Mouse (Mus musculus): Measurements from ENCODE around the gene Parp4.

Parp4 gene

DNA sequence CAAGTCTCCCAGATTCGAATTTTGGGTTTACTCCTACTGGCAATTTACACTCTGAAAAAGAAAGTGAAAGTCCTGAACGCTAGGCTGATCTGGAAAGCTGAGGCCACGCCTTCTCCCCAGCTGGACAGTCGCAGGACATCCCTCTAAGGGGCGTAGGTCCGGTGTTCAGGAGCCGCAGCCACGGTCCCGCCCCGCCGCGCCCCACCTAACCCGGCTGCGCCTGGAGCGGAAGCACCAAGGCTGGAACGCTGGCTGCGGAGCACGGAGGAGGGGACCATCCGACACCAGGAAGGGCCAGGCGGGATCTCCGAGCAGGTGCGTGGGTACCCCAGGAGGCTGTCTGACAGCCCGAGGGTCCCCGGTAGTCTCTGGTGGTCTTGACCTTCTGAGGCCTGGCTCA is at the start of gene Parp4, which contains the start of gene Cenpj:
Gene Parp4, plus strand, starts transcription at position 204 of the 400 bp plus-strand sequence.
Gene Cenpj, minus strand, starts transcription at position 10 of the 400 bp plus-strand sequence.
- DNase-seq (ENCODE audit: low spot score in 2 of 2) = peak; percentile 81 to 92

GRCm38 (mm10) chr14:56530788-56531187 is 44.6 kb upstream of the Parp4 start:
- no peak for DNase-seq (ENCODE audit: low spot score in 2 of 2)

DNA sequence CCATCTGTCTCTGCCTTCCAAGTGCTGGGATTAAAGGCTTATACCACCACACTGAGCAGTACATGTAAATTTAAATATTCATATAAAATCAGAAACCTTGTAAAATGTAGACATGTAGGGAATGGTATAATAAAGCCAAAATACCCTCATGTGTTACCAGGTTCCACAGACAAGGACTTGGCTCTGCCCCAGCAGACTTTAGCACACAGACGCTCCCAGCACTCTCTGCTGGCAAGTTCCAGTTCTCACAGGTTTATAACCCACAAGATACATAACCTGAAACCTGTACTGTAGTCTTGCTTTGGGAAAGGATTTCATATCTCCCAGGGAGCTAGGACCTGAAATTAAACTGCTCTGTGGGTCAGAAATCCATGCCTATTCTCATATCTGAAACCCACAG is 30.5 kb upstream of the Parp4 start:
- DNase-seq (ENCODE audit: low spot score in 2 of 2) = no peak

DNA sequence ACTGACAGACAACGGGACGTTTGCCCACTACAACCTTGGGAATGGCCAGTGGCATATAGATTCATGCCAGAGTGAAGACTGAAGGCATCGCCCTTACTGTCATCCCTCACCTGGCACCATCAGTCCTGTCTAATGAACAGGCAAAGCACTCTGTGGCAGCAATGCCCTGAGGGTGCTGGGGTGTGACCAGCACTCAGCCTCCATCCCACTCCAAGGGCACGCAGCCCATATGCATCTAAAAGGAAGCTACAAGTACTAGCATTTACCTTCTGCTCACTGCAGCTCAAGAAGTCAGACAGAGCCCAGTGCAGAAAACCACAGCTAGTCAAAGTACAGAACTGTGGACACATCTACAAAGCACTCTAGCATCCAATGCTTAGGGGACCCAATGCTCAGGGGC is 29.9 kb upstream of the Parp4 start:
- no peak for DNase-seq (ENCODE audit: low spot score in 2 of 2)

DNA sequence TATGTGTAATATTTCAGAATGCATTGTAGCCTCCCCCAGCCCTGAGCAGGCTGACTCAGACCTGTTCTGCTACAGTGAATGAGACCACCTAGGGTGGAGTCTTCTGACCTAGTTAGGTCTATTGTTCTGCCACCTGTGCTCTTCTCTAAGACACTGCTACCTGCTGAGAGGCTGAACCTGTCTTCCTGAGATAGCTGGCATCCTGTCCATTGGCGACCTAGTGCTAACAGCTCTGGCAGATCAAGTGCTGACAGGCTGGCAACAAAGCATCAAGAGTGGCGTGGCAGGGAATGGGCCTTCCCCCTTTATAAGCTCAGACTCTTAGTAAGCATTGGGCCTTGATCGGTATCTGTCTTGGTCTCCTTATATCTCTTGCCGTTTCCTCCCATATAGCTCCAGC is 24.5 kb upstream of the Parp4 start:
- DNase-seq (ENCODE audit: low spot score in 2 of 2) = no peak

- DNase-seq (ENCODE audit: low spot score in 2 of 2) = no peak
Observed at GRCm38 (mm10) chr14:56552924-56553323, 22.5 kb upstream of the Parp4 start.

GRCm38 (mm10) chr14:56553331-56553730 is 22.1 kb upstream of the Parp4 start:
- DNase-seq (ENCODE audit: low spot score in 2 of 2) = no peak

DNA sequence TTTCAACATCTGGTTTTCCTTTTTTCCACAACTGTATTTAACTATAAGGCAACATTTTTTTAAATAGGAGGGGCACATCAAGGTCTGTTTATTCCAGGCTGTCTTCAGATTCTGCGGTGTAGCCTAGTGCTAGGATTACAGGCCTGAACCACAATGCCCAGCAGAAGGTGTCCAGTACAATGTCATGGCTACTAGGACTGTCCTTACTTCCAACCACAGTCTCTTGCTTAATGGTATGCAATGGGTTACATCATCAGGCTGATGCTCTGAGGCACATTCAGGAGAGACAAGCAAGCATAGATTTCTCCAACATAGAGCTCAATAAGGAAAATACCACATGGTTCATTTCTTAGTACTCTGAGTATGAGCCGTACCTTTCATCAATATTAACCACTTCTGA is 20.7 kb upstream of the Parp4 start:
- no peak for DNase-seq (ENCODE audit: low spot score in 2 of 2)

- DNase-seq (ENCODE audit: low spot score in 2 of 2) = peak in 1 of 2 experiments; percentile 5
Observed at GRCm38 (mm10) chr14:56559134-56559533, 16.3 kb upstream of the Parp4 start.

DNA sequence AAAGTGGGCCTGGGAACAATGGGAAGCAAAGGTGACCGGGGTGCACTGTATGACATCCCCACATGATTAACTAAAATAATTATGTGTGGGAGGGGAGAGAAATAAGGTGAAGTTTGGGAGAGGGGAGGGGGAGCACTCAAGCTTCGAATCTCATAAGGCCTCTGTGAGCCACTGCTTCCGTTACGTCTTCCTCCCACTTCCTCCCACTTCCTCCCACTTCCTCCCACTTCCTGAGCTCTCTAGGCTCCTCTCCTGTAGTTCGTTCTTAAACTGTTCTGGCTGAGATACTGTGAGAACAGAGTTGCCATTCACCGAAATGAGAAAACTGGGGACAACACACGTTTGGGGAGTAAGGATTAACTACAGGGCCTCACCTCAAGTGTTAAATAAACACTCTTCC is 7.9 kb upstream of the Parp4 start:
- no peak for DNase-seq (ENCODE audit: low spot score in 2 of 2)

DNA sequence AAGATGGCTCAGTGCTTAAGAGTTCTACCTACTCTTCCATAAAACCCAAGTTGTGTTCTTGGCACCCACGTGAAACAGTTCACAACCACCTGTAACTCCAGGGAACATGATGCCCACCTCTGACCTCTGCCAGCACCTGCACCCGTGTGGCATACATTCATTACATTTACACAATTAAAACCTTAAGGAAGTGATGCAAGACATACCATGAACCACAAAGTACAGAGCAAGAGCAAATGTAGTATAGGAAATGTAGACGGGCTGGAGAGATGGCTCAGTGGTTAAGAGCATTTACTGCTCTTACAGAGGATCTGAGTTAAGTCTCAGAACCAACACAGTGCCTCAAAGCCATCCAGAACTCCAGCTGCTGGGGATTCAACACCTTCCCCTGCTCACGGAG is 6.4 kb upstream of the Parp4 start:
- DNase-seq (ENCODE audit: low spot score in 2 of 2) = no peak

GRCm38 (mm10) chr14:56571310-56572093 is 3.9 kb upstream of the Parp4 start:
- peak; percentile 88 to 96 for DNase-seq (ENCODE audit: low spot score in 2 of 2)

- no peak for DNase-seq (ENCODE audit: low spot score in 2 of 2)
Observed at GRCm38 (mm10) chr14:56572546-56572945, 2.9 kb upstream of the Parp4 start.

DNA sequence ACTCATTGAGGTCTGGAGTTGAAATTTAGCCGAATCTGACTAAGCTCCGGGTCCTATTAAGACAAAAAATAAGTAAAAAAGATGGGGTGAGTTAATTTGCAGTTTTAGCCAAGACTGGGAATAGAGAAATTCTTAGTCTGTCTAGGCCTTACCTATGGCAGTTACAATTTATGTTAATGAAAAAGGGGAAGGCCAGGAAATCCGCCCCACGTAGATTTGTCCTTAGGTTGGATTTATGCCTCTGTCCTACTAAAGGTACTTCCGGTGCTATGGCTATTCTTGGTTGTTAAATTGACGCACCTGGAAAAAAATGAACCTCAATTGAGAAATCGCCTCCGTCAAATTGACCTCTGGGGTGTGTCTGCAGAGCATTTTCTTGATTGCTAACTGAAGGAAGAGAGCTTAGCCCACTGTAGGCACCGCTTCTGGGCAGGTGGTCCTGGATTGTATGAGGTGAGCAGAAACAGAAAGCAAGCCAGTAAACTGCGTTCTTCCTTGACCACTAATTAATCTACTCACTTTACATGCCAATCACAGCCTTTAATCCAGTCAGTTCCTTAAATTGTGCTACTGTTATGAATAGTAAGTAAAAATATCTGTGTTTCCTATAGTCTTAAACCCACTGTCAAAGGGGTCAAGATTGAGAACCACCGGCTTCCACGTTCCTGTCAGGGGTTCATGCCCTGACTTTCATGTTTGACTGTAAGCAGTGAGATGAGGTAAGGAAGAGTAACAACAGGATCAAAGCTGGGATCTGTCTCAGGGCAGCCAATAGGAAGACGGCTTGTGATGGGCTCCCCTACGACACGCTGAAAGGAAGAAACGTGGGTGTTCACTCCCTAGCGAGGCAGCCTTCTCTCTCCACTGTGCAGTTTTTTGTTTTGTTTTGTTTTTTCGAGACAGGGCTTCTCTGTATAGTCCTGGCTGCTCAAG is 816 bp downstream of the Parp4 start:
- DNase-seq (ENCODE audit: low spot score in 2 of 2) = no peak

- no peak for DNase-seq (ENCODE audit: low spot score in 2 of 2)
Observed at GRCm38 (mm10) chr14:56579011-56579410, 3.6 kb downstream of the Parp4 start.

GRCm38 (mm10) chr14:56581117-56581516 is 5.7 kb downstream of the Parp4 start:
- DNase-seq (ENCODE audit: low spot score in 2 of 2) = peak in 1 of 2 experiments; percentile 32

- no peak for DNase-seq (ENCODE audit: low spot score in 2 of 2)
Observed at GRCm38 (mm10) chr14:56582294-56582693, 6.9 kb downstream of the Parp4 start.

- DNase-seq (ENCODE audit: low spot score in 2 of 2) = no peak
Observed at GRCm38 (mm10) chr14:56592191-56592590, 16.8 kb downstream of the Parp4 start.

DNA sequence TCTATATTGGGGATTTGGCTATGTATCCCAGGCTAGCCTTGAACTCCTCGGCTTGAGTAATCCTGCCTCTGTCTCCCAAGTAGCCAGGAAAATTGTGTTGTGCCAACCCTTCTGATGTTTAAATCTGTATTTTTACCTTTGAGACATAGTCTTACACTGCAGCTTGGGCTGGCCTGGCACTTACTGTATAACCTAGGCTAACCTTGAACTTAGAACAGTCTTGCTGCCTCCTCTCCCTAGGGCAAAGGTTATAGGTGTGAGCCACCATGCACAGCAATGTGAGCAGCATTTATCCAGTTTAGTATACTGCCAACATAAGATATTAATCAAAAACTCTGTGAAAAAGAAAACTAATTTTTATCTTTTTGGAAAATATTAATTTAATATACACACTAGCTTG is 19.4 kb downstream of the Parp4 start:
- no peak for DNase-seq (ENCODE audit: low spot score in 2 of 2)

DNA sequence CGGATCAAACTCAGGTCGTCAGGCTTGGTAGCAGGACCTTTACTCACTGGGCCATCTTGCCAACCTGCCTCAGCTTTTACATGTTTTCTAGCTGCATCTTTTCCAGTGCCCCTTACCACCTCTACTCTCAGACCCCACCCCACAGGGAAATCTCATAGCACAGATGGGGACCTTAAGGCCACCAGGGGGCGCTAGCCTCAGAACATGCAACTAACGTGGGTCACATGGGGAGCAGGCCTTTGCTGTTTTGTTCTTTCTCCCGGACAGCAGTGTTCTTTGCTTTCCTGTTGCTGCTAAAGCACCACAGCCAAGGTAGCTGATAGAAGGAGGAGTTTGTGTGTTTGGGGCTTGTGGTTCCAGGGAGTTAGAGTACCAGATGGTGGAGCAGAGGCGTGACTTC is 23.3 kb downstream of the Parp4 start:
- DNase-seq (ENCODE audit: low spot score in 2 of 2) = peak; percentile 57 to 84

DNA sequence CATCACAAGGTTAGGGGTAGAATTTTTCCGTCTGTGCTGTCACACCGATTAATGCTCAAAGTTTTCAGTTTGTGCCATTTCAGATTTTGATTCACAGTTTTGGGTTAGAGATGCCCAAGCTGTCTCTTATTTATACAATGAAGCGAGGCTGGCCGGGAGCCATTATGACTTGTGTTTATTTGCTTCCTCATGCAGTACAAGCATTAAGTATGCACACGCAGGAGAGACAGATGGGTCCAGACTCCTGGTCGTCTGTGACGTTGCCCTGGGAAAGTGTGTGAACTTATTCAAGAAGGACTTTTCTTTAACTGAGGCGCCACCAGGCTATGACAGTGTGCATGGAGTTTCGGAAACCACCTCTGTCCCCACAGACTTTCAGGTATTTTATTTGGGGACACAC is 26.6 kb downstream of the Parp4 start:
- no peak for DNase-seq (ENCODE audit: low spot score in 2 of 2)

GRCm38 (mm10) chr14:56604438-56604837 is 29.0 kb downstream of the Parp4 start:
- DNase-seq (ENCODE audit: low spot score in 2 of 2) = no peak

GRCm38 (mm10) chr14:56605136-56605535 is 29.7 kb downstream of the Parp4 start:
- DNase-seq (ENCODE audit: low spot score in 2 of 2) = no peak

Data from spleen, postnatal 10 days (tissue).